Mouse (Mus musculus): ENCODE data around the gene Zbtb9.

Gene Zbtb9

DNA sequence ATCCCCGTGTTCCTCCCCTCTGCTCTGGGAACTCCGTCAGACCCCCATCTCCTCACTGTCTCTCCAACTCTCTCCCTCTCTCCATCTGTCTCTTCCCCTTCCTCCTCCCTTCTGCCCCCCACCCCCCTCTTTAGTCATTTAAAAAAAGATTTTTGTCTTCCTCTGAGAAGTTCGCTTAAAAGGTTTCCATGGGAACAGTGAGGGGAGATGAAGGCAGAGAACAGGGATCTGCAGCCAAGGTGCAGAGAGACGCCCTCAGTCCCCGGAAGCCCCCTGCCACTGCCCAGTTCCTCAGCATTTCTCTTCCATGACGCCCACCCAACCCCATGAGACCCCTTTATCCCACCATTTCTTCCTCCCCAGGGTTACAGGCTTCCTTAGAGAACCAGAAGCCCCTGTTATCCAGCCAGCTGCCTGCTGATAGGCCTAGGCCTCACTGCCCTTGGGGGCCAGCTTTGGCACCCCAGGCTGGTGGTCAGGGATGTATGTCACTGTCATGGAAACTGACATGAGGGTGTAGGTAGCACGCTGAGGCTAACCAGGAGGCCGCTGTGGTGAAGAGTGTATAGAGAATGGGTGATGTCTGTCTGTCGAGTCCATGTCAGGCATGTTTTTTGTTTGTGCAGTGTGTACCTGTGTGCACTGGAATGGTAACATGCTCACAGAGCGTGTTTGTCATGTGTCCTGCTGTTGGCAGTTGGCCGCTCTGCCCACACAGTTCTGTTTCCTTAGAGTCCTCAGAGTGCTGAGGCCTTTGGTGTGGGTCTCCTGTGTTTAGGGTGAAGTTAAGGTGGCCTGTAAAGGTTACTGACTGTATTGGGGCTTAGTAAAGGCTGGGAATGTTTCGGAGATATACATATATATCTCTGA lies 25.5 kb upstream of the Zbtb9 start:
- no peak for DNase-seq (ENCODE audit: low spot score)

DNA sequence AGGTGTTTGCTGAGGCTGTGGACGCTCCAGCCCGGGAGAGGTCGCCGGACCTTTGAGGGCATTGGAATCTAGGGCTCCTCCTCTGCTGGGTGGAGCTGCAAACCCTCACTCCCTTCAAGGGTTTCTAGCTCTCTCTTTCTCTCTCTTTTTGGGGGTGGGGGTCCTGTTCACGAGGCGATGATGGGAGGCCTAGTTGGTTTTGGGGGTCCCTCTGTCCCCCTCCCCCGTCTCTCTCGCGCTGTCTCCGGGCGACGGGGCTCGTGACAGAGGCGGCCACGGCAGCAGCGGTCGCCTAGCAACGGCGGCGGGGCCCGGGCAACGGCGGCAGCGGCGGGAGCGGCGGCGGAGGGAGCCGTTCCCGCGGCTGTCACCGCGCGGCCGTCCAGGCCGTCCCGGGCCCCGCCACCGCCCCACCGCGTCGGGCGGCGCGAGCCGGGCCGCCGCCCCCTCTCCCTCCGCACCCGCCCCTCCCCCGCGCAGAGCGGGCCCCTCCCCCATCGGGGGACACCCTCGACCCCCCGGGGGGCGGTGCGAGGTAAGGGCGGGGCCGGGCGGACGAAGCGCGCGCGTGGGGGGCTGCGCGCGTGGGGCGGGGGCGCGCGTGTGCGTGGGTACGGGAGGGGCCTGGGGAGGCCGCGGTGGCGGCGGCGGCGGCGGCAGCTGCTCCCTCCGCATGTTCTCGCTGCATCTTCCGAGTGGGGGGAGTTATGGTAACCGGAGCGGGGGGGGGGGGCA lies 24.5 kb upstream of the Zbtb9 start:
- DNase-seq (ENCODE audit: low spot score): peak; percentile 45

DNA sequence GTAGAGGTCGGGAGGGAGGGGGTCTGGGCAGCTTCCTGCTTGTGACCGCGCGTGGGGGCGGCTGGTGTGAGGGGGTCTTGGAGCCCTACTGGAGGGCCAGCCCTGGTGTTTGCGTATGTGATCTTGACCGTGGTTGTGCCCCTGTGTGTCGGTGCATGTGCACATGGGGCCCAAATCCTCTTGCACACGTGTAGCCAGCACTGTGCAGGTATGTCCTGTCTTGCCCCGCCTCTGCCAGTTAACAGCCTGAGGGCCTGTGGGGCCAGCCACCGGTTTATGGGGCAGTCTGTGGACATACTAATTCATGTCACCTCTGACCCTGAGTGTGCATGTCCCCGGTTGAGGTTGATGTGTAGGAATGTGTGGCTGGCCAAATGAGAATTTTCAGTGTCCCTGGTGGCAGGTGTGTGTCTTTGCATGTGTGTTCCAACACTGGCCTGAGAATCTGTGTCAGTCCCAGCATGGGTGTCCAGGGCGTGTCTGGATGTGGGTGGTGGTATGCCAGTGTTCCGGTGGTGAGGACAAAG lies 23.9 kb upstream of the Zbtb9 start:
- no peak for DNase-seq (ENCODE audit: low spot score)

DNA sequence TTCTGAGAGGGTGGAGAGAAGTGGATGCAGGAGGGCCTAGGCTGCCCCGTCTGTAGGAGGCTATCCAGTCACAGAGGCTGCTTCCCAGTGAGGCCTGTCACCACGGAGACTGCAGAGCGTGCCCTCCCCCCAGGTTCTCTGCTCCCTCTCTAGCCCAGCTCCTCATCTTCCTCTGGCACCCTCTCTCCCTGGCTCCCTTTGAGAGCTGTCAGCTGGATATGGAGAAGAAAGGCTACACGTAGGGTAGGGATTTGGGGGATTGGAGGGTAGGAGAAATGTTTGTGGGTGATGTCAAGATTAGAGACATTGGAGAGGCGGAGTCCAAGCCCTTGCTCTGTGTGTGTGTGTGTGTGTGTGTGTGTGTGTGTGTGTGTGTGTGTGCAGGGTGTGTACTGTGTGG lies 23.1 kb upstream of the Zbtb9 start:
- DNase-seq (ENCODE audit: low spot score): no peak

DNA sequence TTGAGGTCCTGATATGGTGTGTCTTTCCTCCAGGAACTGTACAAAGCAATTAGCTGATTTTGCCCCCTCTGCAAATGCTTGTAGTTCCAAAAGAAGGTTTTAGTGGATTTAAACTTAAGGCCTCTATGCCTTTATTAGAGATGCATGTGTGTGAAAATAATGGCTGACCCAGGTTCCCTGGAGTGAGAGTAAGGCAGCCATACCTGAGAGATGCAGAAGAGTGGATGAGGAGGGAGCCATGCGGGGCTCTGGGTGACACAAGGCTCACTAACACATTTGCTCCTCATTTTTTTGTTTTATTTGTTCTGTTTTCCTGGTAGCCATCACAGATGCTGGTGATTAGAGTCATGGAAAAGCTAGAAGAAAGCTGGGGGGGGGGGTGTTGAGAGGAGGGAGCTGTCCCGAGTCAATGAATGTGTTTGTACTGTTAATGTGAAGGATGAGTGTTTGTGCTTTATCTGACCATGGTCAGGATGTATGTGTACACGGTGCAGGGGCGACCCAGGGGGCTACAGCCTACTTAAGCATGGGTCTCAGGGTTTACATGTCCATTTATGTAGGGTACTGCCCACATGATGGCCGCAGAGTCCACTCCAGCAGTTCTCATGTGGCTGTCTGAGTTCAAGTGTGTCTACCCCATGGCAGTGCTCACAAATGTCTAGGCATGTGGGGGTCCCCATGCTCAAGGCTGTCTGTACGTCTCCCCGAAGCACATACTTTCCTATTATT lies 22.2 kb upstream of the Zbtb9 start:
- no peak for DNase-seq (ENCODE audit: low spot score)

DNA sequence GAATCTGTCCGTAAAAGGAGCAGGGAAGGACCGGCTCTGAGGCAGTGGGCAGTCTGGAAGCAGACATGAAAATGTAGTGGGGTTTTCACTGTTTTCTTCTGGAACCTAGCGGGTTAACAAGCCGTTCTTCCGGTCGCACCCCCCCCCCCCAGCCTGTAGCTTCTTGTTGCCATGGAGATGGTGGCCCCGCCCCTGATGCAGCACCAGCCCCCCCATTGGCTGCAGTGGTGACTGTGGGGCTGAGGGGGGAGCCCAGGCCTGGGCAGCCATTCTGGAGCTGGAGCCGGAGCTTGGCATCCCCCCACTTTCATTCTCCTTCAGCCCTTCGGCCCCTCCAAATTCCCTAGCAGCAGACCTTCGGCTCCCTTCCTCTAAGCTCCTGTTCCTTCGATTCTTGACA lies 21.6 kb upstream of the Zbtb9 start:
- peak; percentile 72 for DNase-seq (ENCODE audit: low spot score)

DNA sequence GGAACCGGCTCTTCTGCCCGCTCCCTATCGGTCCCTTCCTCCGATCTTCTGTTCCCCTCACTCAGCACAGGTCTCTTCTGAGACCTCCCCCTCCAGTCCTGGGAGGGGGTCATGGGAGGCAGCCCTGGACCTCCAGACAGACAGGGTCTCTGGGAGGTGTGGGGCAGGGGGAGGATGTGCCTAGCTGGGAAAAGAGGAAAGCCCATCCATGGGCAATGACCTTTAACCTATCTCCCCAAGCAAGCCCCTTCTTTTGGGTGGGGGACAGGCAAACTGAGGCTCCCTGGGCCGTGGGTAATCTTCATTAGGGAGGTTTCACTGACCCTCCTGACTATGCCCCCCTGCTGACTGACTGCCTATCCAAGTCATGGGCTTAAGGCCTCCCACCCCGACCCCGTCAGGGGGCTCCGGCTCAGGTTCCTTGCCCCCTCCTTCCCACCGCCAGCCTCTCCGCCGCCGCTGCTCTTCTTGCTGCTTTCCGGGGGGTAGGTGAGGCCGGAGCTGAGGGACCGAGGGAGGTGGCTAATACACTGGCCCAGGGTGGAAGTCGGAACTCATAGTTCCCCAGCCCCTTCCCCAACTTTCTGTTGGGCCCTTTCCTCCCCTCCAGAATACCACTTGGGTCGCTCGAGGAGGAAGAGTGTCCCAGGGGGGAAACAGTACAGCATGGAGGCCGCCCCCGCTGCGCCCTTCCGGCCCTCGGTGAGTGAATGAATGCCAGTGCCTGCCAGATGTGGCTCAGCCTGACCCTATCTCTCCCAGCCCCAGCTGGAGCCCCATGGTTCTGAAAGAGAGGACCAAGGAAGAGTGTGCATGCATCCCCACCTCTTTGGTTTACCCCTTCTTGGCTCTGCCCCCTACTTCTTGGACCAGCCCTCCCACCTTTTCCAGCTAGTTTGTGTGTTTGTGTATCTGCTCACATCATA lies 20.8 kb upstream of the Zbtb9 start:
- no peak for DNase-seq (ENCODE audit: low spot score)

DNA sequence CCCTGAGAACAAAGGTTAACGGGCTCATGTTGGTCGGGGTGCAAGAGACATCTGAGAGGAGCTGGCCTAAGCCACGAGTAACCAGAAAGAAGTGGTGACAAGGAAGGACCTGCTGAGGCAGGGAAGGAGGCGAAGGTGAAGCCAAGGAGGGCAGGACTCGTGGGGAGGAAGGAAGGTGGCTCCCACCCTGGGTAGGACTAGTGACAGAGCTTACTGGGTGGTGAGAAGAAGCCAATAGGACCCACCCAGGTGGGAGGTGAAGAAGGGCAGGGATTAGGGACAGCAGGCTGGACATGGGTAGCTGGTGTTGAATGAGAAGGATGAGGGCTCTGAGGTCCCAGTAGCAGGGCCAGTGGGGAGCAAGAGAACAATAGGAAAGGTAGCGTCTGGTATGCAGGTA lies 19.8 kb upstream of the Zbtb9 start:
- DNase-seq (ENCODE audit: low spot score): no peak

DNA sequence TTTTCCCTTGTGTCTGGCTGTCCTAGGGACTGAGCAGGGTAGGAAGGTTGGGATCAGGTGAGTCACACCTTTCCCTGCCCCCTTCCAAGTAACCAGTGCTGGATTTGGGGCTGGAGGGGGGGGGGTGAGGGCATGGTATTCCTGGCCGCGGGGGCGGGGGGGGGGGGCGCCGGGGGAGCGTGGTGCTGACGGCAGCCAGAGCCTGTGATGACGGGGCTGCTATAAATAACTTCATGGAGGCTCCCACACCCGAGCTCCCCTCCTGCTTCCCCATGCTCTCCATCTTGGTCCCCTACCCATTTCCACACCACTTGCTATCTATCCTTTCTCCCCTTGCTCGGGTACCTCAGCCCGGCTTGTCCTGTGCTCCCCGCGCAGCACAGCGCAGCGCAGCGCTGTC lies 19.2 kb upstream of the Zbtb9 start:
- DNase-seq (ENCODE audit: low spot score): no peak

DNA sequence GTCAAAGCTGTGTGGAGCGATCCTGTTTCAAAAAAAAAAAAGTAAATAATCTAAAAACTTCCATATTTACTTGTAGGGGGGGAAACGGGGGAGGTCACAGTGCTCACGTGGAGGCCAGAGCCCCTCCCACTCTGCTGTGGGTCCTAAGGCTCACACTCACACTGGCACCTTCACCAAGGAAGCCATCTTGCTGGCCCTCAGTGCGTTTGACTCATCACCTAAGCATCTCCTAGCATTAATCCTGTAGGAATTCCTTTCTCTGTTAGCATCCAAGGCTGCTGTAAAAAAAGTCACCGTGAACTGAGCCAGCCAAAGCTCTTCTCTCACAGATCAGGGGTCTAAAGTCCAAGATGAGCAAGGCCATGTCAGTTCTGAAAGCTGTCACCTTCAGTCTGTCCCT lies 16.7 kb upstream of the Zbtb9 start:
- no peak for DNase-seq (ENCODE audit: low spot score)

DNA sequence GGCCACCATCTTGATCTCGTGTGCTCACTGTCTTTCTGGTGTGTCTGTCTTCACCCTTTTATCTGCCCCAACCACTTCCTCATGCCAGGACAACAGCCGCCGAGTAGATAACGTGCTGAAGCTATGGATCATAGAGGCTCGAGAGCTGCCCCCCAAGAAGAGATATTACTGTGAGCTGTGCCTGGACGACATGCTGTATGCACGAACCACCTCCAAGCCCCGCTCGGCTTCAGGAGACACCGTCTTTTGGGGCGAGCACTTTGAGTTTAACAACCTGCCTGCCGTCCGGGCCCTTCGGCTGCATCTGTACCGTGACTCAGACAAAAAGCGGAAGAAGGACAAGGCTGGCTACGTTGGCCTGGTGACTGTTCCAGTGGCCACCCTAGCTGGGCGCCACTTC lies 16.1 kb upstream of the Zbtb9 start:
- no peak for DNase-seq (ENCODE audit: low spot score)

DNA sequence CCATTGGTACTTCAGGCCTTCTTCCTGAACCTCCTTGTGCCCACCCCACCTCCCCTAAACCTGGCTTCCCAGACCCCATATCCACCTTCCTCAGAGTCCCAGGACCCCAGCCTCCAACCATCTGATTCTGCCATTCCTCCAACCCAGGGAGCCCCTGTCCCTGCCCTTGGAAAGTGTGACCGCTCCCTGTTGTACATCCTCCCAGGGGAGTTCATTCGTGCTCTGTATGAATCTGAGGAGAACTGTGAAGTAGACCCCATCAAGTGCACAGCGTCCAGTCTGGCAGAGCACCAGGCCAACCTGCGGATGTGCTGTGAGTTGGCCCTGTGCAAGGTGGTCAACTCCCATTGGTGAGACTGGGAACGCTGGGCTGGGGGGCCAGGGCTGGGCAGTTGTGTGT lies 15.1 kb upstream of the Zbtb9 start:
- no peak for DNase-seq (ENCODE audit: low spot score)

DNA sequence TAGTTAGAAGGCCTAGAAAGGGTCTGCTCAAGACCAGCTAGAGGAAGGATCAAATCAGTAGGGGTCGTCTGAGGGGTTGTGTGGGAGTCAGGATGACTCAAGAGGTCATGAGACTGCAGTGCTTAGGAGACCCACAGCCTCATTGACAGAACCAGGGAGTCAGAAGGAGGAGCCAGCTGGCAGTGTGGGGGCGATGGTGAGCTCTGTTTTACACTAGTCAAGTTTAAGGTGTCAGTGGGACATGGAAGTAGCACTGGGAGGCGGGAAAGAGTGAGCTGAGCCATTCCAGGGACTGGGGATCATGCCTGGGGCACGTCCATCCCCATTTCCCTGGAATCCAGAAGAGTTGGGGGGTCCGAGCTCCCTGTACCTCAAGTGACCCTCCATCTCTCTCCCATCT lies 14.1 kb upstream of the Zbtb9 start:
- no peak for DNase-seq (ENCODE audit: low spot score)

DNA sequence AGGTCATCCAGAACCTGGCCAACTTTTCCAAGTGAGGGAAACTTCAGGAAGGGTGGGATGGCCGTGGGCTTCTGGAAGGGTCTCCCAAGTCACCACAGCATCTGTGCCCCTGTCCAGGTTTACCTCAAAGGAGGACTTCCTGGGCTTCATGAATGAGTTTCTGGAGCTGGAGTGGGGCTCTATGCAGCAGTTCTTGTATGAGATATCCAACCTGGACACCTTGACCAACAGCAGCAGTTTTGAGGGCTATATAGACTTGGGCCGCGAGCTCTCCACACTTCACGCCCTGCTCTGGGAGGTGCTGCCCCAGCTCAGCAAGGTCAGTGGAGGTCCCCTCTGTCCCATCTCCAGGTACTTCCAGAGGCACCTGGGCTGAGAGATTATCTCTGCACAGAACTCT lies 13.2 kb upstream of the Zbtb9 start:
- no peak for DNase-seq (ENCODE audit: low spot score)

DNA sequence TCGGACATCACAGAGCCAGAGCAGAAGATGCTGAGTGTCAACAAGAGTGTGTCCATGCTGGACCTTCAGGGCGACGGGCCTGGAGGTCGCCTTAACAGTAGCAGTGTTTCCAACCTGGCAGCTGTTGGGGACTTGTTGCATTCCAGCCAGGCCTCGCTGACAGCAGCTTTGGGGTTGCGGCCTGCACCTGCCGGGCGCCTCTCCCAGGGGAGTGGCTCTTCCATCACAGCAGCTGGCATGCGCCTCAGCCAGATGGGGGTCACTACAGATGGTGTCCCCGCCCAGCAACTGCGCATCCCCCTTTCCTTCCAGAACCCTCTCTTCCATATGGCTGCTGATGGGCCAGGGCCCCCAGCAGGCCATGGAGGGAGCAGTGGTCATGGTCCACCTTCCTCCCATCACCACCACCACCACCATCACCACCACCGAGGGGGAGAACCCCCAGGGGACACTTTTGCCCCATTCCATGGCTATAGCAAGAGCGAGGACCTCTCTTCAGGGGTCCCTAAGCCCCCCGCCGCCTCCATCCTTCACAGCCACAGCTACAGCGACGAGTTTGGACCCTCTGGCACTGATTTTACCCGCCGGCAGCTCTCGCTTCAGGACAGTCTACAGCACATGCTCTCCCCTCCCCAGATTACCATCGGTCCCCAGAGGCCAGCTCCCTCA lies 11.3 kb upstream of the Zbtb9 start:
- no peak for DNase-seq (ENCODE audit: low spot score)

DNA sequence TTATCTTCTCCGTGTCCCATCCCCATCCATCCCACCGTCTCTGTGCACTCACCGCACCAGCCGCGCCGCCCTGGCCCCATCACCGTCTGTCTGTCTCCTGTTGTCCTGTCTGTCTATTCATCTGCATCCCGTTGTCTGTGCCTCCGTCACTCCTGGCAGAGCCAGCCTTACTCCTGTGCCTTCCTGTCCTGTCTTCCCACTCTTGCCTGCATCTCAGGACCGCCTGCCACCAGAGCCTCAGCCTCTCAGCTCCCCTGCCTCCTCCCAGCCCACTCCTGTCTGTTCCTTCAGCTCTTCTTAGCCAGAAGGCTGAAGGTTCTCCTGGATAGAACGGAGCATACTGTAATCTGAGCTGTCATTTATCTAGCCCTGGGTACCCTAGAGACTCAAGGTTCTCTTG lies 6.0 kb upstream of the Zbtb9 start:
- DNase-seq (ENCODE audit: low spot score): no peak

DNA sequence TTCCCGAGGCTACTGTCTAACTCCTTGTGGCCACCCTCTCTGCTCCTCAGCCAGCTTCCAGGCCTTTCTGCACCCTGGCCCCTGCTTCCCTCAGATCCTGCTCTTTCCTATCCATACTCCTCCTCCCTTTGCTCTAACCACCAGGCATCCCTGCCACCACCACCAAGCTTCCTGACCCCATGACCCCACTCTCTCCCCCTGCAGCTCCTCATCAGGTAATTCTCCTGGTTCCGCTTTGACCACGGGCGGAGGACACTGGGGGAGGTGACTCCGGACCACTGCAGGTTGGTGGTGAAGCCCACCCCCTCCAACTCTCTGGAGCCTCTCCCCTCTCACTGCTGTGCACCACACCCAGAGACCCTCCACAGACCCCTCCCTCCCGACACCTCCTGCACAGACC lies 5.5 kb upstream of the Zbtb9 start:
- DNase-seq (ENCODE audit: low spot score): no peak

DNA sequence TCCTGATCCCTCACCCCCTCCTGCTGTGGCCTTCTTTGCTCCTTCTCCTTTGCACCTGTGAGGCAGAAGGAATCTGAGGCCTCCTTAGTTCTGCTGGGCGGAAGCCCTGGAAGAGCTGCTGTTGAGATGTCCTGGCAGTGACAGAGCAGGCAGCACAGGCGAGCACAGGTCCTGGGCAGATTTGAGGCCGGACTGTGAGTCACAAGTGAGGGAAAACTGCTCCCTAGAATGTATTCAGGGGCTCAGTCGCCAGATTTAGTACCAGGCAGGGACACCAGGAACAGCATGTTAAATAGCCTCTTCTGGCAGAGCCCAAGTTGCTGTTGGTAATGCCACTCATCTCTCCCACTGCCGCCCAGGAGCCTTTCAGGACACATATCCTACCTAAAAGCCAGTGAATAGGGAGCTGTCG lies 4.8 kb upstream of the Zbtb9 start:
- DNase-seq (ENCODE audit: low spot score): no peak

DNA sequence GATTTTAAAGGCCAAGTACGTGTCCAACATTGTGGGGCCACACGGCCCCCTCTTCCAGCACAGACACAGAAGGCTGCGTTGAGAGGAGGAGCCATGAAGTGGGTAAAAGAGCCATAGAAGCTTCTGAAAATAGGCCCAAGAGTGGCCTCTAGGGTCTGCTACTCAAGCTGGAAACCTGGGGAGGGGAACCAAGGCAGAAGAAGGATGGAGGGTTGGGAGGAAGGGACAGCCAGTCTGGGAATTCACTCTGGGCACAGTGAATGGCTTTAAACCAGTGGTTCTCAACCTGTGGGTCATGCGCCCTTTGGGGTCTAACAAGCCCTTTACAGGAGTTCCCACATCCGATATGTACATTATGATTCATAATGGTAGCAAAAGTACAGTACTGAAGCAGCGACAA lies 3.7 kb upstream of the Zbtb9 start:
- no peak for DNase-seq (ENCODE audit: low spot score)

DNA sequence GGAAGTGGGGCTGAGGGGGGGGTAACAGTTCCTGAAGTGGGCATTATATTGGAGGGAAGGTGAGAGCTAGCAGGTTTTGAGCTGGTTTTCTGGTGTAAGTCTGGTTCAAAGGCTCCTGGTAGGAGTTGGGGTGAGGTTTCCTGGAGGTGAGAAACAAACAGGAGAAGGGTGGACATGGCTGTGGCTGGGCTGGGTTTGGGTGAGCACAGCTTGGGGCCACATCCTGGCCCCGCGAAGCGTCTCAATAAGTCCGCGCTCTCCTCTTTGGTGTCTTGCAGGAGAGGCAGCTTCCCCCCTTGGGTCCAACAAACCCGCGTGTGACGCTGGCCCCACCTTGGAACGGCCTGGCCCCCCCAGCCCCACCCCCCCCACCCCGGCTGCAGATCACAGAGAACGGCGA lies 2.7 kb upstream of the Zbtb9 start:
- DNase-seq (ENCODE audit: low spot score): no peak

DNA sequence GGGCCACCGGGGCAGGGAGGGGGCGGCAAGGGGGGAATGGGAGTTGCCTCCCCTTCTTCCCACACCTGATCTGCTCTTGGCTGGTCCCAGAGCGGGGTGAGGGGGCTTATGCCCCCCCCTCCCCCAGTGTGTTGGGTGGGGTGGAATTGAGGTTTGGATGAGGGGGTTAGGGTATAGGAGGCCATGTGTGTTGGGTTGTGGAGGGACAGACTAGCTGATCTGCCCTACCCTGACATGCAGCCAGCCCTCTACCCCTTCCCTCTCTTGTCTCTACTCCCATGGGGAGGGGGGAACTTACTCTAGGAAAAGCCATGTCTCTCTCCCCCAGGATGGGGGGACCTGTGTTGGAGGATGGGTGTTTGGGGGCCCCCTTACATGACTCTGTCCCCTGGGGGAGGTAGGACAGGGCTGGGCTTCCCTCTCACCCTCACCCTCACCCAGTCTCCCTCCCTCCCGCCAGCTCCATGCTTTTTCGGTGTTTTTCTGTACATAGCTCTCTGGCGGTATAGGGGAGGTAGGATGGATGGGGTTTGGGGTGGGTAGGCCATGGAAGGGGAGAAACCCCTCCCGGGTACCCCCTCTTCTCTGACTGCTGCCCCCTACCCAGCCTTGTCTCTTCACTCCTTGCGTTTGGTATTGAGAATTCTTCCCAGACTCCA lies 1.6 kb upstream of the Zbtb9 start:
- DNase-seq (ENCODE audit: low spot score): no peak
